Mouse (Mus musculus) ZHBTc4 (cell line): Measurements from ENCODE around the gene Ash1l.
"Not testable (repeated sequence)": the region's sequence is repeated elsewhere in the genome, so short reads cannot be mapped to it uniquely, and the experiment has no call there.

Source experiments
- DNase-seq: peaks from one replicate; pipeline ENCODE4 v3.0.0-alpha.2; 2011; ENCODE audit warnings: low read depth, low spot score

The Ash1l gene

DNA sequence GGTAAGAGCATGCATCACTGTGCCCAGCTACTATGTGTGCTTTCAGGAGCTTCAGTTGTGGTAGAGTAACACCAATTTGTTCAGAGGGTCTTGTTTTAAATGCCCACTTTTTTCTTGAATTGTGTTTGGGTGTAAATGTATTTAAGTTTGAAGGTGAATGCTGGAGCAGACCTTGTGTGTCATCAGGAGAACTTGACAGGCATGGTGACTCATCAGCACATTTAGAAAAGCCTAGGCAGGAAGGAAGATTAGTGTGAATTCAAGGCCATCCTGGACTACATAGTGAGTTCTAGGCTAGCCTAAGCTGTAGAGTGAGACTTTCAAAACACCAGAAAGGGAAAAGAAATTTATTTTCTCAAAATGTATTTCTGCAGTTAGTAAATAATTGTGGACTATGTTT, 3.3 kb downstream of the Ash1l start:
- DNase-seq: no peak

DNA sequence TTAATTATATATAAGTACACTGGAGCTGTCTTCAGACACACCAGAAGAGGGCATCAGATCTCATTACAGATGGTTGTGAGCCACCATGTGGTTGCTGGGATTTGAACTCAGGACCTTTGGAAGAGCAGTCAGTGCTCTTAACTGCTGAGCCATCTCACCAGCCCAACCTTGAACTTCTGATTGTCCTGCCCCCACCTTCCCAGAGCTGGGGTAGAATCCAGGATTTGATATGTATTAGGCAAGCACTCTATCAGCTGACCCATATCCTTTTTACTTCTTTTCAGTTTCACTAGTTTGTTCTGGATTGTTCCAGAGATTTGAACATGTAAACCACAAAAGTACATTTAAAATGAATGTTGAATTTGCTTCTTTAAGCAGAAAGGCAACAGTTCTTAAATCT, 12.8 kb downstream of the Ash1l start:
- DNase-seq: not testable (repeated sequence)

DNA sequence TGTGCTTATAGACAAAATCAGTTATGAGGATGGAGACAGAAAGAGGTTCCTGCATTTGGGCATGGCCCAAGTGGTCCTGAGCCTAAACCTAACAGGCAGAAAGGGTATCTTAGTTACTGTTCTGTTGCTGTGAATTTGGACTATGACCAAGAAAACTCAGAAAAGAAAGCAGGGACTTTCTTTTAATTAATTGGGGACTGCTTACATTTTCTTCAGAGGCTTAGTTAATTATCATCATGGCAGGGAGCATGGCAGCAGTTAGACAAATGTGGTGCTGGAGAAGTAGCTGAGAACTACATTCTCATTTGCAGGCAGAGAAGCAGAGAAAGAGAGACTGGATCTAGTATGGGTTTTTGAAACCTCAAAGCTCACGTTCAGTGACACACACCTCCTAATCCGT, 24.6 kb downstream of the Ash1l start:
- DNase-seq: no peak

DNA sequence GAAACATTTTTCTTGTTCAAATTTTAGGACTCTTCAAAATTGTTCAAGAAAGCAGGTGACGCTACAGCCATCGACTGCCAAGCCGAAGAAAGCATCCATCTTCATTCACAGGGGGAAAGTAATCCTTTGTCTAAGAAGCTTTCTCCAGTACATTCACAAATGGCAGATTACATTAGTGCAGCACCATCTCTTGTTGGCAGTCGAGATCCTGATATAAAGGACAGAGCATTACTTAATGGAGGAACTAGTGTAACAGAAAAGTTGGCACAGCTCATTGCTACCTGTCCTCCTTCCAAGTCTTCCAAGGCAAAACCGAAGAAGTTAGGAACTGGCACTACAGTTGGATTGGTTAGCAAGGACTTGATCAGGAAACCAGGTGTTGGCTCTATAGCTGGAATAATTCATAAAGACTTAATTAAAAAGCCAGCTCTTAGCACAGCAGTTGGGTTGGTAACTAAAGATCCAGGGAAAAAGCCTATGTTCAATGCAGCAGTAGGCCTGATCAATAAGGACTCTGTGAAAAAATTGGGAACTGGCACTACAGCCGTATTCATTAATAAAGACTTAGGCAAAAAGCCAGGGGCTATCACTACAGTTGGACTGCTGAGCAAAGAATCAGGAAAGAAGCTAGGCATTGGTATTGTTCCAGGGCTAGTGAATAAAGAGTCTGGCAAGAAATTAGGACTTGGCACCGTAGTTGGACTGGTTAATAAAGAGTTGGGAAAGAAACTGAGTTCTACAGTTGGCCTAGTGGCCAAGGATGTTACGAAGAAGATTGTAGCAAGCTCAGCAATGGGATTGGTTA, 31.0 kb downstream of the Ash1l start:
- no peak for DNase-seq

DNA sequence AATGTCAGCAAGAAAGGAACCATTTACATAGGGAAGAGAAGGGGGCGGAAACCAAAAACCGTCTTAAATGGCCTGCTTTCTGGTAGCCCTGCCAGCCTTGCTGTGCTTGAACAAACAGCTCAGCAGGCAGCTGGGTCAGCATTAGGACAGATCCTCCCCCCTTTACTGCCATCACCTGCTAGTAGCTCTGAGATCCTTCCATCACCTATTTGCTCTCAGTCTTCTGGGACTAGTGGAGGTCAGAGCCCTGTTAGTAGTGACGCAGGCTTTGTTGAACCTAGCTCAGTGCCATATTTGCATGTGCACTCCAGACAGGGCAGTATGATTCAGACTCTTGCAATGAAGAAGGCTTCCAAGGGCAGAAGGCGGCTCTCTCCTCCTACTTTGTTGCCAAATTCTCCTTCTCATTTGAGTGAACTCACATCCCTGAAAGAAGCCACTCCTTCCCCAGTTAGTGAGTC, 33.5 kb downstream of the Ash1l start:
- peak; percentile 34 for DNase-seq

DNA sequence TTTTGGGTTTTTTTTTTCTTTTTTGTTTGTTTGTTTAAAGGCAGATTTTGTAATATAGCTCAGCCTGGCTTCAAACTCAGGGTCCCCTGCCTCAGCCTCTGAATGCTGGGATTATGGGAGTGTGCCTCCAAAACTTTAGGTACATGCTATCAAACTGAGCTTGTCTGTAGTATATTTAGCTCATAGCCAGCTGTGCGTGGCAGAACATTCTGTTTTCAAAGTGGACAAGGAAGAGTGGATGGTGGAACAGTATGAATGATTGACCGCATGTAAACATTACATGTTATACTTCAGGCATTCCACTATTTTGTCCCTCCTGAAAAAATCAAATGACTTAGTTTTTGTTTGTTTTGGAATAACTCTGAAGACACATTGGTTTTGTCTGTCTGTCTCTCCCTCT, 42.4 kb downstream of the Ash1l start:
- DNase-seq: no peak

DNA sequence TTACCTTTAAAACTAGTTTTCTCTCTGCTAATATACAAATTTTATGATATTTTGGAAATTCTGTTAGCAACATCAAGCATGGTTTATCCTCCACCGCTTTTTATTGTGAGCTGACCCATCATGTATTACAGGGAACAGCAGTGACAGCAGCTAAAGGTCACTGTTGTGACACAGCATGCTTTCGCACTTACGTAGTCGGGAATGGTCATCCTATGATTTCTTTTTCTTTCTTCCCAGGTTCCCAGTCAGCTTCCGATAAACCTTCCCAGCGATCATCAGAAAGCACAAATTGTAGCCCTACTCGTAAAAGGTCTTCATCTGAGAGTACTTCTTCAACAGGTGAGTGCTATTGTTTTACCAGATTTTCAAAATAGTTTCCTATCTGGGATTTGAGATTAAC, 51.1 kb downstream of the Ash1l start:
- no peak for DNase-seq

DNA sequence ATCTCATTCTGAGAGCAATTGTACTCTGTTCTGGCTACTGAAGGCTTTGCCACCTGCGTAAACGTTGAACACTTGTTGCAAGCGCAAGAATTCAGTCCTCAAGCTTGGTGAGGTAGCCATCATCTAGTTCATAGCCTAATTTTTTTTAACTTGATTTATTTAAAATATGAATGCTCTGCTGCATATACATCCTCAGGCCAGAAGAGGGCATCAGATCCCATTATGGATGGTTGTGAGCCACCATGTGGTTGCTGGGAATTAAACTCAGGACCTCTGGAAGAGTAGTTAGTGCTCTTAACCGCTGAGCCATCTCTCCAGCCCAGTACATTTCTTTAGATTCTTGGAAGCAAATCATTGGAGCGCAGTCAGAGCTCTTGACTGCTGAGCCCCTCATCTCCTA, 80.5 kb downstream of the Ash1l start:
- peak; percentile 7 for DNase-seq

DNA sequence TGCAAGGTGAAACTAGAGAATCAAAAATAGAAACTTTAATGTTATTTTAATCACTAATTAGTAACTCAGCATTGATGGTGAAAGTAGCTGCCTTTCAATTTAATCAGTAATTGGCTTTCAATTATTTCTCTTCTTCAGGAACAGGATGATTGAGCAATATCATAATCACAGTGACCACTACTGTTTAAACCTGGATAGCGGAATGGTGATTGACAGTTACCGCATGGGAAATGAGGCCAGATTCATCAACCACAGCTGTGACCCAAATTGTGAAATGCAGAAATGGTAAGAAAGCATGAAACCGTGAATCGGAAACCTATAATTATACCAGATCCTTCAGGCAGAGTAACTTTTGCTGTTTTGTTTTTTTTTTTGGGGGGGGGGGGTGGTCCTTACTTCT, 92.9 kb downstream of the Ash1l start:
- no peak for DNase-seq

DNA sequence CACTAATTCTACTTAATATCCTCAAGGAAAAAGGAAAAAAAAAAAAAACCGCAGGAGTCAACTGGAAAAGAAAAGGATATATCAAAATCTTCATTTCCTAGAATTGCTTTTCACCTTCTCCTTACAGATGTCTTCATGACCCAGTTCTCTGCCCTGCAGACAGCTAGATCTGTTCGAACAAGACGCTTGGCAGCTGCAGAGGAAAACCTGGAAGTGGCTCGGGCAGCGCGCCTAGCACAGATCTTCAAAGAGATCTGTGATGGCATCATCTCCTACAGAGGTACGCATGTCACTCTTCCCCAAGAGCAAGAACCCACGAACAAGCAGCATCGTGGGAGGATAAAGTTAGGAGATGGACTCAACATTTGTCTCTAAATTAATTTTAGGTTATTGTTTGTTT, 107.9 kb downstream of the Ash1l start:
- DNase-seq: no peak

DNA sequence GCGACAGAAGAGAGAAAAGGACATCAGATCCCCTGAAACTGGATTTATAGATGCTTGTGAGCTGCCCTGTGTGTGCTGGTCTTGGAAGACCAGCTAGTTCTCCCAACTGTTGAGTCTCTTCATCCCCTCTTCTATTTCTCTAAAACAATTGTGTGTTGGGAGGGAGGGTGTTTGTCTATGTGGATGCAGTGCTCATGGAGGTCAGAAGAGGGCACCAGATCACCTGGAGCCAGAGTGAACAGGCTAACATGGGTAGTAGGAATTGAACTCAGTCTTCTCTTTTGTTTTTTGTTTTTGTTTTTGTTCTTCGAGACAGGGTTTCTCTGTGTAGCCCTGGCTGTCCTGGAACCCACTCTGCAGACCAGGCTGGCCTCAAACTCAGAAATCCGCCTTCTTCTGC, 108.4 kb downstream of the Ash1l start:
- peak; percentile 73 for DNase-seq

DNA sequence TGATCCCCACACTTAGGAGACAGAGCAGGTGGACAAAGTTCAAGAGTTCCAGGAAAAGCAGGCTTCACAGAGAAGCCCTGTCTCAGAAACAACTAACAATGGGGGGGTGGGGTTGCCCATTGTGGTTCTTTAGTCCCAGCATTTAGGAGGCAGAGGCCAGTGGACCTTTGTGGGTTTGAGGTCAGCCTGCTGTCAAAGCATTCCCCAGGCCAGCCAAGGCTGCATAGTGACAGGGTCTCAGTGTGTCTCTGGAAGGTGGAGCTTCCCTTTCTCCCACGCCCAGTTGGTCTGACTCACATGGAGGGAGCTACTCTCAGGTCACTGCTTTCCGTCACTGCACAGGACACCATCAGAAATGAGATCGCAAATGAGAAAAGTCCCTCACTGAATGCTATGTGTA, 111.3 kb downstream of the Ash1l start:
- no peak for DNase-seq

DNA sequence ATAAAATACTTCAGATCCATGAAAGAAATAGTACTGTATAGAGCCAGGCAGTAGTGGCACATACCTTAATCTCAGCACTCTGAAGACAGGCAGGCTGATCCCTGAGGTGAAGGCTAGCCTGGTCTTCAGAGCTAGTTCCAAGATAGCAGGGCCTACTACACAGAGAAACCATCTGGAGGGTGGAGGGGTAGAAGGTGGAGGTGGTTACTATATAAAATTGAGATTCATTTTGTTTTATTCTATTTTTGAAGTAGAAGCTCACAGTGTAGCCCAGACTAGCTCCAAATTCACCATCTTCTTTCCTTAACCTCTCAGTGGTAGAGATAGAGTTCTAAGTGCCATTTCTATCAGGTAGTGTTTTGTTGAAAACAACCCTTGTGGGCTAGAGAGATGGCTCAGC, 116.8 kb downstream of the Ash1l start:
- DNase-seq: no peak

DNA sequence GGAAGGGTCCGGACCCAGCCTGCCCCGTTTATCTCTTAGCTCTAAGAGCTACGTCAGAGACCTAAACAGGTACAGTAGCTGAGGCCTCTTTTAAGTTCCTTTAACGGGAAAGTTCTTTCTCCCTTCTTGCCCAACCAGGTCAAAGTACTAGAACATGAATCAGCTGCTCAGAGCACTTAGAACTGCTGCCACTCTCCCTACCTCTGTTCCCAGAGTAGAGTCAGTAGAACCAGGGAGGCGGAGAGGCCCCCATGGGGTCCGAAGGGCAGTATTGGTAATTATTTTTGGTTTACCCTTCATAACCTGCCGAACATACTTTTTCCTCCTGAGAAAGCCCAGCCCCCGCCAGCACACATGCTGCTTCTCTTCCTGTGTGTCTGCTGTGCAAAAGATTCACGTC, 127.0 kb downstream of the Ash1l start:
- DNase-seq: no peak

DNA sequence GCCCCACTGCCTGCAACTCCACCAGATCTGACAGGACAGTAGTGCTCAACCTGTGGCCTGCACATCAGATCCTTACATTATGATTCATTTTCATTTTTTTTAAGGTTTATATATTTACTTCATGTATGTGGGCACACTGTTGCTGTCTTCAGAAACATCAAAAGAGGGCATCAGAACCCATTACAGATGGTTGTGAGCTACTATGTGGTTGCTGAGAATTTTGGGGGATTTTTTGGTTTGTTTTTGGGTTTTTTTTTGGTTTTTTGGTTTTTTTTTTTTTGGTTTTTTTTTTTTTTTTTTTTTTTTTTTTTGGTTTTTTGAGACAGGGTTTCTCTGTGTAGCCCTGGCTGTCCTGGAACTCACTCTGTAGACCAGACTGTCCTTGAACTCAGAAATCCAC, 131.9 kb downstream of the Ash1l start:
- not testable (repeated sequence) for DNase-seq

DNA sequence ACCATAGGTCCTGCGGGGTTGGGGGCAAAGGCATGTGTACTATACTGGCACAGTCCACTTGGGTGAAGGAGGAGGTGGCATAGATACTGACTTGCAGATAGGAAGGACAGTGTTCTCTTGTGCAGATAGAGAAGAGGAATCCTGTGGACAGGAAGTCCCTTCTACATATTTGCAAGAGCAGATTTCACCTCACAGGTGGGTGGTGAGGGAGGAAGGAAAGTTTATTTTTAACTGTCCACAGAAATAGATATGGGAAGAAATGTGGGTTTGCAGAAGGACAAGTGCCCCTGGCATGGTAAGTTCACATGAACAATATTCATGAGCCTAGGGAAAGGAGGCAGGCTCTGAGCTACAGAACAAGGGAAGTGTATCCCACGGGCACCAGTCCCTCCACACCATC, 133.7 kb downstream of the Ash1l start:
- DNase-seq: no peak

DNA sequence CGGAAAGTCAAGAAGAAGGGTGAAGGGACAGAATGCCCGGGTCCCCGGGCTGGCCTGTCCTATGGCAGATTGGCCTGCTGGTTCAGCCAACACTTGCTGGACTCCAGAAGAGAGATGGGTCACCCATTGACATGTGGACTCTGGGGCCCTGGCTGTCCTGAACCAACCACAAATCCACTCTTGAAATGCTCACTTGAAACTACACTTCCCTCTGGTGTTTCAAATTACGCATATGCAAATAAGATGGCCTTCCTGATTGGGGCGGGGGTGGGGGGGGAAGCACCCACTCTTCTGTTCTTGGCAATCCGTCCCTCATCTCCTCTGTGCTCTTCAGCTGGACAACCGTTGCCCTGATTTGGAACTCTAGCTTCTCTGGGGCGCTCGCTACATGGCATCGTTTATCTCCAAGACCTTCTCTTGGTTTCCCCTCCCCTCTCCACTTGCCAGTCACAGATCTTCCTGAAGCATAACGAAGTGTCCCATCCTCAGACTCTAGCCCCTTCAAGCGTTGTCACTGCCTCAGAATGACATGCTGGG, 134.3 kb downstream of the Ash1l start:
- no peak for DNase-seq

DNA sequence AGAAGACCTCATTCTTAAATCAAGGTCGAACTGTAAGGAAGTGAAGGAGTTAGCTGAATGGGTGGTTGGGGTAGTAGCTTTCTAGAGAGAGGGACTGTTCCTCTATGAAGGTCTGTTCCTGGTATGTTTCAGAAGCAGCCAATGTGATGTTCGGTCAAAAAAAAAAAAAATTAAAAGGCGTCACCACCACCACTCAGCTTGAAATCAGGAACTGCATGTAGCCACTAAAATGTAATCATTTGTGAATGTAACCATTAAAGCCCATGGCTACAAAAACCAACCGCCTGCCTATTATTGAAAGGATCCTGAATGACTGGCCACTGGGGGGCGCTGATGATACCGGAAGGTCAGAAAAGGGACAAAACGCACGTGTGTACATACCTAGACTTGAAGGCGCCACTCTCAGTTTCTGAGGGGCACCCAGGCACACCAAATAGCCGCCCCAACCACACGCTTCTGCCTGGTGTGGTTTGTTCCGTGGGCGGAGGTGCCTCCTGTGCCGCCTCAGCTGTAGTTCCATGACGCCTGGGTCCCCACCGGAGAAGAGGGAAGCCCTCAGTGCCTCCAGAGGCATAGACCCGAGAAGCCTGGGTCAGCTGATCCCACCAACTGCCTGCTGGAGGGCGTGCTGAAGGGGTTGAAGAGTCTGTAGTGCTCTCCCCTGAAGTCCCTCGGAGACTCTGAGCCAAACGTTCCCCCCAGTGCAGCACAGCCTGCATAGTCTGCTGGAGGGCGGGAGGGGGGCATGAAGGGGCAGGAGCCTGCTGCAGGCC, 137.1 kb downstream of the Ash1l start:
- peak; percentile 90 for DNase-seq

DNA sequence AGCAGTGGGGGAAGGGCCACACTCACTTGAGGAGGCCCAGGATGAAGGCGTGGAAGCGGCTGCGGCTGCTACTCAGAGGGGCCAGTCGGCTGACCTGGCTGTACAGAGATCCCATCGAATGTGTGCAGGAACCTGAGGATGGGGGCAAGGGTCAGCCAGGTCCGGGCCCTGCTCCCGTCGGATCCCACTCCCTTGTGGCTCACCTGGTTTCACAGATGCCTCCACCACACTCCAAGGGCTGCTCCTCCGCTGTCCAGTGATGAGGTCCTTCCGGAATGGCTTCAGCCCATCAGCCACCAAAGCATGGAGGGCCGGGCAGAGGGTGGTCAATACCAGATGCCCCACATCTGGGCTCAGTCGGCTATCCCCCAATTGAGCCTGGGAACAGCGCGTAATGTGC, 138.6 kb downstream of the Ash1l start:
- no peak for DNase-seq

DNA sequence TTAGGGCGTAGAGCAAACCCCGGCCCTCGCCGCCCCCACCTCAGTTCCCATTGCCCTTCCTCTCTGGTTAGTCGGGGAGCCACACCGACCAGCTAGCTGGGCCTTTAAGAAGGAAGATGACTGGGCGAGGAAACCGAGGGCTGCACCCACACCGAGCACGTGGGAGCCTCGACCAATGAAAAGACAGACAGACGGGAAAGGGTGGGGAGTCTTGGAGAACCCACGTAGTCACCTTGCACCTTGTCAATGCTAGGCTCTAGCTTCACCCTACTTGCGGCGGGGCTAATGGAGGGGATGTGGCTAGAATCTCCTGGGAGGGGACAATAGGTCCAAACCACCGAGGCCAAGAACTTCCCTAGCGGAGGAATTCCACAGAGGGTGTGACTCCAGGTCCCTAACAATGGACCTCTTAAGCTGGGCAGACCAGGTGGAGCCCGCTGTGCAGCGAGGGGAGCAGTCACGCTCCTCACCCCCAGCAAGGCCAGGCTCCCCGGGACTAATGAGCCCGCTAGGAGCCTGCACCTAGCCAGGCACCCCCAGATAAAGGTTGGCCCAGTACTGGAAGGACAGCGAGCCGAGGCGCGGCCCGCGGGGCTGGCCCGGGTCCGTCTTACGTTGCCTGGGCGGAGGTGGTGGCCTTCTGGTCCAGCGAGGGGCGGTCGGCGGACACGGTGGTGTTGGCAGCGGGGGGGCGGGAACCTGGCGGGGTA, 139.6 kb downstream of the Ash1l start:
- DNase-seq: peak; percentile 92

DNA sequence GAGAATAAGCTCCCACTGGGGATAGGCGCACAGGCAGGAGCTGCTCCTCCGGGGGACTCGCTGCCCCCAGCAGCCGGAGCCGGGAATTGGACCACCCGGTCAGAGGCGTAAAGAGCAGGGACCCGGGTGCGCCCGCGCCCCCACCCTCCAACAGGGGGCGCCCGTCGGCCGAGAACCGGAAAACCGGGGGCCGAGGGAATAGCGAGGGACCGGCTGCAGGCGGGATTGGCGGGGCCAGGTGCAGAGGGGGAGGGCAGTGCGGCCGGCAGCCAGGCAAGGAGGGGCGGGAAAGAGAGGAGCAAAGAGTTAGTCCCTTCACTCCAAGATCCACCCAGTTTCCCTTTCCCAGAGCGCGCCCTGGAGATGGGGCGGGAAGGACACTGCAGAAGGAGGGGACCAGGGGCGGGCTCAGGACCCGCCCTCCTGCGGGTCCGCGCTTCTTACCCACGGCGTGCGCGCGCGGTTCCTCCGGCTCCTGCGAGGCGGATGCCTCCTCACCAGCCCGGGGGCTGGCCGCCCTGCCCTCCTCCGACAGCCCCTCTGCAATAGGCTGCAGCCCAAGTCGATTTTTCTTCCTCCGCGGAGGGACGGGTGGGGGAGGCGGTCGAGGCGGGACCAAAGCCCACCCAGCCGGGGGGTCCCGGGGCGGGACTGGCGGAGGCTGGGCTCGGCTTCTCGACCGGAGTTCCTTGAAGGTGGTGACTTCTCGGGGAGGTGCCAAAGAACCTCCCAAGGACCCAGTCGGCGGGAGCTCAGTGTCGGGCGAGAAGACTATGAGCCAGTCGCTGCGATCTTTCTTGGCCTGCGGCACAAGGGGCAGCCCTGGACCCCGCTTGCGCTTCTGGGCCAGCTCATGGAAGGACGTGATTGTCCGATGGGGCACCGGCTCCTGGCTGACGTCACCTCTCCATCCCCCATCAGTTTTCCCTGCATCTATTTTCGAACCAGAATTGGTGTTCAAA, 140.6 kb downstream of the Ash1l start:
- peak; percentile 93 for DNase-seq
